Mouse (Mus musculus): ENCODE data around the gene Pagr1a.

- no peak for TF ChIP-seq POLR2A (IDR thresholded peaks at IDR 0.05; ENCODE audit: insufficient read depth, low read depth, low read length)
- TF ChIP-seq CTCF (IDR thresholded peaks at IDR 0.05; ENCODE audit: insufficient read depth, low read depth, low read length) = no peak
Measured at GRCm38 (mm10) chr7:126988816-126989215, 28.3 kb downstream of the Pagr1a start.
